Mouse (Mus musculus) bone marrow, adult 2 months (tissue): Measurements from ENCODE around the gene Theg.

Experiments used
- CTCF ChIP-seq: fragments of 200-500 bp; IDR thresholded peaks from 2 replicates; pipeline ENCODE4 v1.5.1; 2011; ENCODE audit warnings: low read length, control low read depth; ENCODE audit not compliant: control insufficient read depth, insufficient read depth
- POLR2A ChIP-seq: fragments of 200-500 bp; IDR thresholded peaks from 2 replicates; pipeline ENCODE4 v1.6.1; 2011; ENCODE audit warnings: low read depth, mild to moderate bottlenecking, control low read depth, low read length, borderline replicate concordance; ENCODE audit not compliant: control insufficient read depth

- no peak for TF ChIP-seq CTCF
- TF ChIP-seq POLR2A = no peak
Measured at GRCm38 (mm10) chr10:79616376-79616775, 29.2 kb upstream of the Theg start.
